Mouse (Mus musculus) megakaryocyte, embryonic 14.5 days (primary cell): ENCODE results near the gene Kcns3. TPM values are rescaled to one million over a fixed set of nuclear protein-coding genes. Genes with fewer than 3 reads are reported as not detected.
"Not testable (repeated sequence)": the region's sequence is repeated elsewhere in the genome, so short reads cannot be mapped to it uniquely, and the experiment has no call there.

ENCODE experiments used
- H3K27me3 ChIP-seq: replicated peaks from 2 replicates; pipeline ENCODE3; 2012; ENCODE audit warnings: inconsistent platforms
- H3K36me3 ChIP-seq: replicated peaks from 2 replicates; pipeline ENCODE3; 2012; ENCODE audit warnings: low read length, inconsistent platforms, mixed read lengths
- H3K4me1 ChIP-seq: 2 replicates; pipeline ENCODE4 v1.6.1; 2012; ENCODE audit warnings: inconsistent platforms
- H3K4me3 ChIP-seq: replicated peaks from 2 replicates; pipeline ENCODE3; 2012; ENCODE audit warnings: moderate library complexity, mild to moderate bottlenecking, inconsistent platforms
- H3K9me3 ChIP-seq: 2 replicates; pipeline ENCODE4 v1.6.1; 2012; ENCODE audit warnings: inconsistent platforms
- FLI1 ChIP-seq: IDR thresholded peaks from 2 replicates; pipeline ENCODE4 v1.6.1; 2012; ENCODE audit warnings: low read length, inconsistent platforms, mixed read lengths
- GATA1 ChIP-seq: IDR thresholded peaks from 3 replicates; pipeline ENCODE4 v1.6.1; 2012; ENCODE audit warnings: mixed read lengths, low read length, inconsistent platforms, borderline replicate concordance
- polyA plus RNA-seq: library from polyadenylated mRNA; stranded (reverse); fragments of >175 nt; gene quantifications from 2 replicates; pipeline ENCODE4 v1.2.3, GENCODE M21; 2012; ENCODE audit warnings: low replicate concordance; ENCODE audit not compliant: insufficient read depth

Gene Kcns3
- polyA plus RNA-seq, 1 experiment: not detected

DNA sequence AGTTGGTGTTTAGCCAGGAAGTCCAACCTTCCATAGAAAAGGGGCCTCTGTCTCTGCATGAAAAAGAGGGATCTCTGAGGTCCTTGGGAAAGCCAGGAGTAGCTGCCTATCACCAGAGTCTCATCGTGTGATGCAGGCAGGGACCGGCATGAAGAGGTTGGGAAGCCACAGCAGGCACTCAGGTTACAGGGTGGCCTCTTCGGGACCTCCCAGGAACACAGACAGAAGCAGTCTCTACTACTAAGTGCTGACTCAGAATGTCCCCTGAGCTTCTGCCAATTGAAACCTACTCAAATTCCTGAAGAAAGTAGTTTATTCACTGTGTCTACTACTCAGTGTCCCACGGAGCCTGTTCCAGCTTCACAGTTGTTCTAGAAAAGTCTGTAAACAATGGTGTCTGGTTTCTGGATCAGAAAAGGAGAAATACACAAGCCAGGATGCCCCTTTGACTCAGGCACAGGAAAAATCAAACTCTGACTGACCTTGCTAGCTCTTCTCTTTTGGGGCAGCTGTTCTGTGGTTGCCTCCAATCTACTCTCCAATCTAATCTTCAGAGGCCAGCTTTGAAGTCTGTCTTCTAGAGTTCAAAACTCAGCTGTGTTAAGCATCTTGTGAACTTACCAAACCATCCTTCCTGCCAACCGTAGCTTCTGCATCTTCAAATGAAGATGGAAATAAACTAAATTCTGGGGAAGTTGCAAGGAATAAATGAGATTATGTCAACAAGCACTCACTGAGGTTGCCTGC lies 62.1 kb downstream of the Kcns3 start:
- Histone ChIP-seq H3K4me3 (no peak overlapping the region), H3K27me3 (no peaks in the 10 kb centered on the region), H3K4me1 (no peaks in the 10 kb centered on the region), H3K9me3 (peaks cover 17% of the 10 kb centered on the region), H3K36me3 (no peaks in the 10 kb centered on the region)
- no peak for TF ChIP-seq FLI1
- TF ChIP-seq GATA1: no peak

- TF ChIP-seq FLI1 (no peak), GATA1 (no peak)
- peaks cover 11% of the 10 kb centered on the region for H3K9me3 ChIP-seq
- H3K4me3 ChIP-seq: no peak overlapping the region
- H3K36me3 ChIP-seq: no peaks in the 10 kb centered on the region
- H3K4me1 ChIP-seq: no peaks in the 10 kb centered on the region
- no peaks in the 10 kb centered on the region for H3K27me3 ChIP-seq
Observed at GRCm38 (mm10) chr12:11086866-11087265, 64.0 kb downstream of the Kcns3 start.

DNA sequence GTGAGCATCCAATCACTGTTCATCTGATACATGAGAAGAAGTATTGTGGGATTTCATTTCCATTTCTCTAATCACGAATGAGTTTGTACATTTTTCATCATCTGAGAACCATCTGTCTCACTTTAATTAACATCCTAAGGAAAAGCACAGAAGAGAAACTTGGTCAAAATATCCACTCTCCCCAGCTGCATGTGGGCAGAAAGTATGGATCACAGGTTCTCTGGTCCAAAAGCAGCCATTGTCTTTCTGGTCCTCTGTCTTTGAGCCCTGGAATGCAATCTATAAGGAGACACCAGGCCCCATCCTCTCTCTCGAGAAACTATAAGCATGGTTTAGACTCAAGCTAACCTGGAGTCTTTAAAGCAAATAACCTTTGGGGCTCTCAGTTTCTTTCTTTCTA lies 79.8 kb downstream of the Kcns3 start:
- Histone ChIP-seq H3K27me3 (no peaks in the 10 kb centered on the region), H3K4me3 (no peak overlapping the region), H3K36me3 (no peaks in the 10 kb centered on the region), H3K4me1 (no peaks in the 10 kb centered on the region), H3K9me3 (no peaks in the 10 kb centered on the region)
- no peak for TF ChIP-seq FLI1
- TF ChIP-seq GATA1: no peak

DNA sequence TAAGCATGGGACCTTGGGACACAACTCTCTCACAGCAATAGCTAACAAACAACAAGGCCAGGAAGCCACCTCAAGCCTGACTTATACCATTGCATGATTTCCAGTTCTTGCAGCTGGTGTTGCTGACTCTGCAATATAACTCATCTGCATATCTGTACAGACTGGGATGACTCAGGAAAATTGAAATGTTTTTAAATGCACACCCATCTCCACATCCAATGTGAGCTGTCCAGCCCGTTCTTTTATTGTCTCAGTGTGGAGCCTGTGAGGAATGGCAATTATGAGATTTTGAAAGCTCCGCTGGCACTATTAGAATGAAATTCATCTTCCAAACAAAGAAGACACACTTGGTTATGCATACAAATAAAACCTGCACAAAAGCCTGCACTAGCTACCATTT lies 84.0 kb downstream of the Kcns3 start:
- Histone ChIP-seq H3K27me3 (no peaks in the 10 kb centered on the region), H3K9me3 (0 out of 2 replicates have a peak, but pooled peaks cover 4% of the 10 kb centered on the region), H3K36me3 (no peaks in the 10 kb centered on the region), H3K4me3 (no peak overlapping the region), H3K4me1 (no peaks in the 10 kb centered on the region)
- TF ChIP-seq GATA1 (no peak), FLI1 (no peak)

DNA sequence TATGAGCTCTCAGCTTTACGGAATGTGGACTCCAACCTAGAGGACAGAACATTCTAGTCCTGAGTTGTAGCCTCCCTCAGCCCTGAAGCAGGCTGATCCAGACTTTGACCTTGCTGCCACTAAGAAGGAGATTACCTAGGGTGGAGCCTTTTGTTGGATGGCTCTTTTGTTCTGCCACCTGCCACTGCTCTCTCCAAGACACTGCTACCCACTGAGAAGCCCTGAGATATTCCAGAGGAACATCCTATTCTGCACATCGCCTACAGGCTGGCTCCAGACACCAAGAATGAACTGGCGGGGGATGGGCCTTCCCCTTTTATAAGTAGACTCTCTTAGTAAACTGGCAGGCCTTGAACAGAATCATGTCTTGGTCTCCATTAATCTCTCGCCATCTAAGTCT lies 98.2 kb downstream of the Kcns3 start:
- H3K4me3 ChIP-seq, H3K4me1 ChIP-seq, H3K9me3 ChIP-seq, H3K36me3 ChIP-seq, H3K27me3 ChIP-seq: not testable (repeated sequence)

- TF ChIP-seq FLI1 (no peak), GATA1 (no peak)
- Histone ChIP-seq H3K4me3 (no peak overlapping the region), H3K27me3 (no peaks in the 10 kb centered on the region), H3K36me3 (no peaks in the 10 kb centered on the region), H3K4me1 (no peaks in the 10 kb centered on the region), H3K9me3 (peaks cover 5% of the 10 kb centered on the region)
Observed at GRCm38 (mm10) chr12:11041821-11042220, 109.0 kb downstream of the Kcns3 start.

Other genes with a start within 250 kb of the Kcns3 start
- gene Msgn1, start 57.9 kb upstream of the Kcns3 start, polyA plus RNA-seq: not detected in 2 replicates
- gene Gen1, start 114.7 kb upstream of the Kcns3 start, polyA plus RNA-seq: 0.12 TPM in 1 of 2 replicates, not detected in the other
- 21.8 TPM in 1 of 2 replicates, not detected in the other for gene Smc6, start 114.8 kb upstream of the Kcns3 start, polyA plus RNA-seq